13 mouse cellular contexts compared by ENCODE assay signal in the genomic region with DNA sequence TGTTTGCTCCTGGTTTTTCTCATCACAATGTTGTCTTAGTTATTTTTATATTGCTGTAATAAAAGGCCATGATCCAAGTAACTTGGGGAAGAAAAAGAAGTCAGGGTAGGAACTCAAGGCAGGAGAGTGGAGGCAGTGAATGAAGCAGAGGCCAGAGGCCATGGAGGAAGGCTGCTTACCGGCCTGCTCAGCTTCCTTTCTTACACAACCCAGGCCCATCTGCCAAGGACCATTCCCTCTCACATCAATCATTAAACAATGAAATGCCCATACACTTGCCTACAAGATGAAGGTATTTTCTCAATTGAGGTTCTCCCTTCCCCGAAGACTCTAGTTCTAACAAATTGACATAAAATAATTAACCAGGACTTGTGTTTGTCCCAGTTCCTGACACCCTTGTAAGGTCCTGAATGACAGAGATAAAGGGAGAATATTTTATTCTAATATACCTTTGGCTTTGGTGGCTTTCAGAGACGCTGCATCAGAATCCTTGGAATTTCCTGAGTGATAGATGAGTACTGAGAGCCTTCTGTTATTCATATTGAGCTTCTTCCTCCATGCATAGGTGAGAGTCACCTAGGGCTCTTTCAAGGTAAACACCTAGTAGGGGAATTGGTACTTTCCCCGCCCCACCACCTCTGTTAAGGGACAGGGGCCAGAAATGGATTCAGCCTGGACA.
"Had no signal": no experiment of that assay in that cellular context is flagged by ENCODE, and none has a peak within 500 bp of the region (broad histone marks: within the 10 kb centered on the region; RNA-seq: fewer than 3 reads in every experiment).

No protein-coding gene starts in this region.

- H3K4me2 ChIP-seq: limb, embryonic 13.5 days; liver, embryonic 15.5 days; neural tube, embryonic 15.5 days had no signal

- H3K4me1 ChIP-seq: limb, embryonic 13.5 days; neural tube, embryonic 15.5 days had no signal

- H3K9ac ChIP-seq: limb, embryonic 13.5 days; liver, embryonic 15.5 days; neural tube, embryonic 15.5 days had no signal

- H3K9me3 ChIP-seq: limb, embryonic 13.5 days; liver, embryonic 15.5 days; neural tube, embryonic 15.5 days had no signal

- ATAC-seq: lung, postnatal 0 days had no signal

- H3K27me3 ChIP-seq: limb, embryonic 13.5 days; liver, embryonic 15.5 days; neural tube, embryonic 15.5 days had no signal

- H3K27ac ChIP-seq: layer of hippocampus, adult 2 months; limb, embryonic 13.5 days; liver, embryonic 15.5 days; neural tube, embryonic 15.5 days had no signal

- DNase-seq: left cerebral cortex, postnatal 4 days; lung, adult 2 months; lung, postnatal 36 days; midbrain, embryonic 14.5 days; right cerebral cortex, adult 18-20 months; right cerebral cortex, postnatal 25 days; thymus, postnatal 4 days had no signal

- H3K4me3 ChIP-seq: layer of hippocampus, adult 2 months; limb, embryonic 13.5 days; liver, embryonic 15.5 days; myocyte; neural tube, embryonic 15.5 days had no signal

- H3K36me3 ChIP-seq: limb, embryonic 13.5 days; liver, embryonic 15.5 days; neural tube, embryonic 15.5 days had no signal
